Mouse (Mus musculus) stomach, postnatal 0 days (tissue): Measurements from ENCODE around the gene Prkab1.

Experiments
- CTCF ChIP-seq: IDR thresholded peaks from 2 replicates; pipeline ENCODE4 v1.5.1; 2016; ENCODE audit warnings: antibody characterized with exemption, low read depth, mild to moderate bottlenecking, moderate library complexity
- EP300 ChIP-seq: optimal IDR thresholded peaks from 2 replicates; pipeline ENCODE3; 2016; ENCODE audit warnings: antibody characterized with exemption

GRCm38 (mm10) chr5:116052171-116052570 lies 27.9 kb upstream of the Prkab1 start:
- TF ChIP-seq CTCF (no peak), EP300 (no peak)
